Mouse (Mus musculus) embryonic facial prominence, embryonic 12.5 days (tissue): Measurements from ENCODE around the gene Ern1. TPM values are rescaled to one million over a fixed set of nuclear protein-coding genes. Genes with fewer than 3 reads are reported as not detected.
"Not testable (repeated sequence)": the region's sequence is repeated elsewhere in the genome, so short reads cannot be mapped to it uniquely, and the experiment has no call there.

Source experiments
- ATAC-seq: fragments of 200-750 bp; cut with Nextera tagmentation; 2 replicates; pipeline ENCODE4 v1.8.0; 2017; ENCODE audit not compliant: insufficient number of reproducible peaks, insufficient read depth, low FRiP score, low TSS enrichment
- H3K27ac ChIP-seq: fragments of 300-500 bp; sonication (generic); 2 replicates; pipeline ENCODE4 v1.5.1; 2016; ENCODE audit warnings: mild to moderate bottlenecking
- H3K27me3 ChIP-seq: fragments of 300-500 bp; sonication (generic); 2 replicates; pipeline ENCODE4 v1.6.1; 2016; ENCODE audit warnings: mild to moderate bottlenecking, moderate library complexity
- H3K36me3 ChIP-seq: fragments of 300-500 bp; sonication (generic); 2 replicates; pipeline ENCODE4 v1.6.1; 2016; ENCODE audit warnings: mild to moderate bottlenecking
- H3K4me1 ChIP-seq: fragments of 300-500 bp; sonication (generic); 2 replicates; pipeline ENCODE4 v1.6.1; 2016
- H3K4me2 ChIP-seq: fragments of 300-500 bp; sonication (generic); replicated peaks from 2 replicates; pipeline ENCODE4 v1.6.1; 2016; ENCODE audit warnings: mild to moderate bottlenecking, moderate library complexity
- H3K4me3 ChIP-seq: fragments of 300-500 bp; sonication (generic); 2 replicates; pipeline ENCODE4 v1.5.1; 2016; ENCODE audit warnings: mild to moderate bottlenecking
- H3K9ac ChIP-seq: fragments of 300-500 bp; sonication (generic); 2 replicates; pipeline ENCODE4 v1.6.1; 2016; ENCODE audit warnings: mild to moderate bottlenecking, moderate library complexity
- H3K9me3 ChIP-seq: fragments of 300-500 bp; sonication (generic); 2 replicates; pipeline ENCODE4 v1.6.1; 2016; ENCODE audit warnings: mild to moderate bottlenecking, moderate library complexity
- WGBS: fragments of 180-500 bp; shearing (Covaris S2); methylation state at CpG from one replicate; pipeline ENCODE4 v1.1.7; 2016; 5-methylcytosine and 5-hydroxymethylcytosine counted together
- polyA plus RNA-seq: library from polyadenylated mRNA; unstranded; fragments of >200 nt; fragmentation: Nextera tagmentation; extraction: Ambion mirVana; gene quantifications from 2 replicates; pipeline ENCODE4 v1.2.1, GENCODE M21; 2016

Ern1 gene
- polyA plus RNA-seq, 1 experiment from 2014 or later: 8.1 TPM

DNA sequence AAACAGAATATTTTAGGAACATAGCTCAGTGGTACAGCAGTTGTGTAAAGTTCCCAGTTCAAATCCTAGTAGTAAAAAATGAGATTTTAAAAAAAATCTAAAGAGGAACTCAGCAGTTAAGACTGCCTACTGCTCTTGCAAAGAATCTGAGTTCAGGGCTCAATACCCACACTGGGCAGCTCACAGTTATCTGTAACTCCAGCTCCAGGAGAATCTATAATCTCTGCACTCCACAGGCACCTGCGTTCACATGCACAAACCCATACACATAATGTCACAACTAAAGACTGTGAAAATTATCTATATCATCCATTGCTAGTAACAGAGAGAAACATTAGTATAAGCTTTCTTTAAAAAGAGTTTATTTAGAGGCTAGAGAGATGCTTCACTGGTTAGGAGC lies 27.0 kb downstream of the Ern1 start:
- H3K36me3 ChIP-seq: no peaks in the 10 kb centered on the region
- 96% methylated on average over 1 of the region's 1 CpGs for WGBS

DNA sequence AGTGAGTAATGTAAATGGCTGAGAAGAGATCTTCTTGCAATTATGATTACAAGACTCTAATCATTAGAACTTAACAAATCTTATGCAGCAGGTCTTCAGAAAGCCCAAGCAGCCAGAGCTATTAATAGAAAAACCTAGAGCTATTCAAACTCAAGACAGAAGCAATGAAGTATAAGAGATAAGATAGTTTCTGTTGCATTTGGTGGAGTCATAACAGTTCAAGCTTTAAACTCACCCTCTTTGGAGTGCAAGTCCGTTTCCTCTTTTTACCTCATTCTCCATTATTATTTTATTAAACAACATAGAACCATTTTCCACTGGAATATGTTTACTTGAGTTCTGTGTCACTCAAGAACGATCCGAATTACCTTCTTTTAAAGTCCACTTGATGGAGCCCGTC lies 29.1 kb downstream of the Ern1 start:
- H3K9ac ChIP-seq: no peak overlapping the region
- no peak overlapping the region for H3K4me2 ChIP-seq
- H3K9me3 ChIP-seq: no peaks in the 10 kb centered on the region
- no peaks in the 10 kb centered on the region for H3K27me3 ChIP-seq
- ATAC-seq: no peak
- no peaks in the 10 kb centered on the region for H3K36me3 ChIP-seq
- no peaks in the 10 kb centered on the region for H3K4me1 ChIP-seq
- WGBS: 93% methylated on average over 4 of the region's 4 CpGs
- H3K4me3 ChIP-seq: no peak overlapping the region
- H3K27ac ChIP-seq: no peak overlapping the region

More for the DNA sequence above, 27.0 kb downstream of the Ern1 start:
- H3K27ac ChIP-seq: no peak overlapping the region
- no peaks in the 10 kb centered on the region for H3K9me3 ChIP-seq
- no peaks in the 10 kb centered on the region for H3K27me3 ChIP-seq
- H3K4me1 ChIP-seq: no peaks in the 10 kb centered on the region
- H3K4me3 ChIP-seq: no peak overlapping the region
- no peak for ATAC-seq
- no peak overlapping the region for H3K4me2 ChIP-seq
- H3K9ac ChIP-seq: no peak overlapping the region

- 39% methylated on average over 3 of the region's 3 CpGs for WGBS
- Histone ChIP-seq H3K27ac (no peak overlapping the region), H3K27me3 (no peaks in the 10 kb centered on the region), H3K4me2 (no peak overlapping the region), H3K36me3 (no peaks in the 10 kb centered on the region), H3K4me1 (no peaks in the 10 kb centered on the region), H3K4me3 (no peak overlapping the region), H3K9me3 (no peaks in the 10 kb centered on the region), H3K9ac (no peak overlapping the region)
- ATAC-seq: no peak
Observed at GRCm38 (mm10) chr11:106443646-106444045, 44.0 kb downstream of the Ern1 start.

DNA sequence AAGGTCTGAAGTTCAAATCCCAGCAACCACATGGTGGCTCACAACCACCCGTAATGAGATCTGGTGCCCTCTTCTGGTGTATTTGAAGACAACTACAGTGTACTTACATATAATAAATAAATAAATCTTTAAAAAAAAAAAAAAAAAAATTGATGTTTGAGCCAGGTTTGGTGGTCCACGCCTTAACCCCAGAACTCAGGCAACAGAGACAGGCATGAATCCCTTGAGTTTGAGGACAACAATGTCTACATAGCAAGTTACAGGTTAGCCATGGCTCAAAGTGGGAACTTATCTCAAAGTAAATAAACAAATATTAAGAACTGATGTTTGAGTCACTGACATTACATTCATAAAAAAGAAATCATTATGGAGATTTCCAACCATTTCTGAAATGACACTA lies 45.1 kb downstream of the Ern1 start:
- H3K4me1 ChIP-seq, H3K4me2 ChIP-seq, H3K27me3 ChIP-seq, H3K27ac ChIP-seq, ATAC-seq, H3K9me3 ChIP-seq, H3K36me3 ChIP-seq, H3K4me3 ChIP-seq, H3K9ac ChIP-seq: not testable (repeated sequence)
- 87% methylated on average over 2 of the region's 2 CpGs for WGBS

GRCm38 (mm10) chr11:106440318-106440717 lies 47.3 kb downstream of the Ern1 start:
- H3K27me3 ChIP-seq: no peaks in the 10 kb centered on the region
- H3K9ac ChIP-seq: no peak overlapping the region
- H3K4me3 ChIP-seq: no peak overlapping the region
- no peaks in the 10 kb centered on the region for H3K9me3 ChIP-seq
- H3K4me1 ChIP-seq: no peaks in the 10 kb centered on the region
- H3K27ac ChIP-seq: no peak overlapping the region
- WGBS: 87% methylated on average over 2 of the region's 2 CpGs
- no peak overlapping the region for H3K4me2 ChIP-seq
- no peak for ATAC-seq
- H3K36me3 ChIP-seq: no peaks in the 10 kb centered on the region

DNA sequence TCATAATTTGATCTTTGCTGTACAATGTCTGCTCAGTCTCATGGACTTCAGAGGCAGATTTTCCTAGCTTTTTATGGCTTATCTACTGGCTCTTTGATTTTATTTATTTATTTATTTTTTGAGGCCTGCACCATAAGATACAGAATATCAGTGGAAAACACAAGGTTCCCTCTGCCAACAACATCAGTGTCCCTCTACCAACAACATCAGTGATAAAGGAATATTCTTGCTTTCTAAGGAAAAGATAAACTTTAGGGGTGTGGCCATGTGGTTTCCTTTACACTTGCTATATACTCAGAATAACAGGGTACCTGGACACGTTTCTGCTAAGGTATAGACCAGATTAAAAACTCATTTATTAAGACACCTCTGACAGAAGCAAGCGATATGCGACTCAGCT lies 48.3 kb downstream of the Ern1 start:
- whole genome bisulfite sequencing: 87% methylated on average over 3 of the region's 3 CpGs
- Histone ChIP-seq H3K4me2 (no peak overlapping the region), H3K27ac (no peak overlapping the region), H3K4me3 (no peak overlapping the region), H3K36me3 (no peaks in the 10 kb centered on the region), H3K4me1 (no peaks in the 10 kb centered on the region), H3K9me3 (no peaks in the 10 kb centered on the region), H3K9ac (no peak overlapping the region), H3K27me3 (no peaks in the 10 kb centered on the region)
- ATAC-seq: no peak

DNA sequence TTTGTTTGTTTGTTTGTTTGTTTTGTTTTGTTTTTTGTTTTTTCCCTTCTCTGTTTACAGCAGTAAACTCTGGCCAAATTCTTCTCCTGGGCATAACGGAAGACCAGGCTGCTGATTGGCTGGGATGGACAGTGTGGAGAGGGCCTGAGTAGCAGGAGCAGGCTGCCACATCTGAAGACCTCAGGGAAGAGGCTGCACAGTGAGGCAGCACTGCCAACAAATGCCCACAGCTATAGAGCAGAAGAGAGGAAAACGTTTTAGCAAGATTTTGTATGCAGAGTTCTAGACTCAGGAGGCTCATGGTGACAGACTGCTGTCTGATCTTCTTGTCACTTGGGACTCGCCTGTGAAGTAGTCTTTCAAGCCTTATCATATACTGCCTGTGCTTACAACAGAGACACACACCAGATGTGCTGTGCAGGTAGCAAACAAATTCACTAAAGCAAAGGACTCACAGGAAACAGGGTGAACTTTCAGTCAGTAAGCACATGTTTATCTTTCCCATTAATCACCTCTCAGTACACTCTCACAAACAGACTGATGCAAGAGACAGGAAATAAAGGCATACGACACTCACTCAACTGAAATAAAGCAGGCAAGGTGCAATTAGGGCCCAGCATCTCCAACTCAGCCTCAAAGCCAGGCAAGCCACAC lies 49.0 kb downstream of the Ern1 start:
- H3K4me2 ChIP-seq: no peak overlapping the region
- H3K4me3 ChIP-seq: no peak overlapping the region
- H3K27me3 ChIP-seq: no peaks in the 10 kb centered on the region
- H3K9ac ChIP-seq: no peak overlapping the region
- ATAC-seq: no peak
- H3K4me1 ChIP-seq: no peaks in the 10 kb centered on the region
- no peak overlapping the region for H3K27ac ChIP-seq
- 45% methylated on average over 4 of the region's 4 CpGs for WGBS
- no peaks in the 10 kb centered on the region for H3K36me3 ChIP-seq
- no peaks in the 10 kb centered on the region for H3K9me3 ChIP-seq

DNA sequence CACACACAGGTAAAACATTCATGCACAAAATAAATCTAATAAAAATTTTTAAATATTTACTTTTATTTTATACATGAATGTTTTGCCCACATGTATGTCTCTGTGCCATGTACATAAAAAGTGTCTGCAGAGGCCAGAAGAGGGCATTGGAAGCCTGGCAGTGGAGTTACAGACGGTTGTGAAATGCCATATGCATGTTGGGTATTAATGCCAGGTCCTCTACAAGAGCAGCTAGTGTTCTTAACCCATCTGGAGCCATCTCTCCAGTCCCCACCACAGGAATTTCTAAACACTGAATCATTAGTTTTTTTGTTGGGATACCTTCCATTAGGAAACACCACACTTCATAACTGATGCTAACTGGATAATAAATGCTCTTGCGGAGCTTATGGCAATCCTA lies 50.1 kb downstream of the Ern1 start:
- H3K27me3 ChIP-seq: no peaks in the 10 kb centered on the region
- no peak overlapping the region for H3K27ac ChIP-seq
- H3K9me3 ChIP-seq: no peaks in the 10 kb centered on the region
- no peaks in the 10 kb centered on the region for H3K36me3 ChIP-seq
- H3K4me1 ChIP-seq: no peaks in the 10 kb centered on the region
- H3K4me3 ChIP-seq: no peak overlapping the region
- ATAC-seq: no peak
- H3K4me2 ChIP-seq: no peak overlapping the region
- WGBS: 87% methylated on average over 2 of the region's 2 CpGs
- no peak overlapping the region for H3K9ac ChIP-seq

DNA sequence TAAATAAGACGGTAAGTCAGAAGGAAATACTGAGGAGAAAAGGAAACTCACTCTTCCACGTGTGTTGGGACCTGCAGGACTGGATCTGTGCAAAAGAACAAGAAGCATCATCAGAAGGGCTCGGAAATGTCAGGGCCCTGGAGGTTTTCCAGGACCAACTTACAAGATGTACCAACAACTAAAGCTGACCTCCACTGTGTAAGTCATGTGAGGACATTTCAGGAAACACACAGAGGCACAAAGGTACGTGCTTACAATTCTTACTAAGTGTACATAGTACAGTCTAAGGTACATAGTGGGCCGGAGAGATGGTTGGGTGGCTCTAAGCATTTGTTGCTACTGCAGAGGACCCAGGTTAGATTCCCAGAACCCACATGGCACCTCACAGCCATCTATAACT lies 50.6 kb downstream of the Ern1 start:
- H3K36me3 ChIP-seq: no peaks in the 10 kb centered on the region
- no peaks in the 10 kb centered on the region for H3K27me3 ChIP-seq
- no peaks in the 10 kb centered on the region for H3K9me3 ChIP-seq
- H3K4me3 ChIP-seq: no peak overlapping the region
- no peaks in the 10 kb centered on the region for H3K4me1 ChIP-seq
- 87% methylated on average over 5 of the region's 5 CpGs for WGBS
- H3K9ac ChIP-seq: no peak overlapping the region
- H3K27ac ChIP-seq: no peak overlapping the region
- ATAC-seq: no peak
- no peak overlapping the region for H3K4me2 ChIP-seq

- Histone ChIP-seq H3K4me3 (no peak overlapping the region), H3K9ac (no peak overlapping the region), H3K9me3 (no peaks in the 10 kb centered on the region), H3K4me2 (no peak overlapping the region), H3K36me3 (0 out of 2 replicates have a peak, but pooled peaks cover under 1% of the 10 kb centered on the region), H3K27me3 (no peaks in the 10 kb centered on the region), H3K4me1 (no peaks in the 10 kb centered on the region), H3K27ac (no peak overlapping the region)
- ATAC-seq: no peak
- WGBS: 87% methylated on average over 5 of the region's 5 CpGs
Observed at GRCm38 (mm10) chr11:106430392-106430791, 57.3 kb downstream of the Ern1 start.

DNA sequence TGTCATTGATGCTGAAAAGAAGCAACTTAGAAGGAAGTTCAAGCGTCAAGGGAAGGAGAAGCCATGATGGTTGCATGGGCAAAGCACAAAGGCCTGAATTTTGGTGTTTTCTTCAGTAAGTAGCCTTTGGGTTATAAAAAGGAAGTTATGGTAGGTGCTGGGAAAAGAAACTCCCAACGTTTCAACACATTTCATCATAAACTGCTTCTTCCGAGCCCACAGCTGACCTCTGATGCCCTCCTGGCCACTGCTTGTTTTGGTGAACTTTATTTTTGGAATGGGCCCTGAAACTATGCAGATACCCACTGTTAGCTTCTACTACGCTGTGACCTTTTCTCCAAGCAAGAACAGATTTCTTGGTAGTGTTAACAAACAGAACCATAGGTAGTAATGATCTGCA lies 58.0 kb downstream of the Ern1 start:
- ATAC-seq: no peak
- H3K36me3 ChIP-seq: 0 out of 2 replicates have a peak, but pooled peaks cover 4% of the 10 kb centered on the region
- 81% methylated on average over 4 of the region's 4 CpGs for WGBS
- no peak overlapping the region for H3K9ac ChIP-seq
- H3K4me1 ChIP-seq: no peaks in the 10 kb centered on the region
- H3K27me3 ChIP-seq: no peaks in the 10 kb centered on the region
- H3K27ac ChIP-seq: no peak overlapping the region
- H3K4me3 ChIP-seq: no peak overlapping the region
- H3K9me3 ChIP-seq: no peaks in the 10 kb centered on the region
- no peak overlapping the region for H3K4me2 ChIP-seq

- Histone ChIP-seq H3K27me3 (no peaks in the 10 kb centered on the region), H3K9ac (no peak overlapping the region), H3K27ac (no peak overlapping the region), H3K36me3 (0 out of 2 replicates have a peak, but pooled peaks cover 4% of the 10 kb centered on the region), H3K9me3 (no peaks in the 10 kb centered on the region), H3K4me1 (no peaks in the 10 kb centered on the region), H3K4me2 (no peak overlapping the region), H3K4me3 (no peak overlapping the region)
- 87% methylated on average over 2 of the region's 2 CpGs for WGBS
- no peak for ATAC-seq
Observed at GRCm38 (mm10) chr11:106428556-106428955, 59.1 kb downstream of the Ern1 start.
